Mouse (Mus musculus): ENCODE measurements at regions not wholly inside any gene's neighbourhood (a gene's known extent, or its start where the extent isn't known, plus 50 kb on each side); places are given as distances from the start of the nearest gene placed in this dataset.
A peak's percentile ranks its signal among the peaks of the same experiment; 100 is the strongest.

DNA sequence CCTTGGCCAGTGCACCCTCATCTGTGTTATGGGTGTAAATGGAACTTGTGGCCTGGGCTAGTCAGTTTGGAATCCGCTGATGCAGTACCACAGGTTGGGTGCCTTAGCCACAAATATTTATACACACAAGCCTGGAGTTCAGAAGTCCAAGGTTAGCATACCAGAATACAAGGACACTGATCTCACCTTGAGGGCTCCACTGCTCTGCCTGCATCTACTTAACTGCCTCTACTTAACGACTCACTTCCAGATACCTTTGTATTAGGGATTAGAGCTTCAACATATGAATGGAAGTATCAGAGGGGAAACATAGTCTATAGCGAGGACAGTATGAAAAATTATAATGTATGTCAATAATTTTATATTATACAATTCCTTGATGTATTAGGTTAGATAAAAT is 57.5 kb downstream of the Tmem174 start:
- peak; percentile 31 for DNase-seq (ENCODE audit: low read depth, low spot score)

DNA sequence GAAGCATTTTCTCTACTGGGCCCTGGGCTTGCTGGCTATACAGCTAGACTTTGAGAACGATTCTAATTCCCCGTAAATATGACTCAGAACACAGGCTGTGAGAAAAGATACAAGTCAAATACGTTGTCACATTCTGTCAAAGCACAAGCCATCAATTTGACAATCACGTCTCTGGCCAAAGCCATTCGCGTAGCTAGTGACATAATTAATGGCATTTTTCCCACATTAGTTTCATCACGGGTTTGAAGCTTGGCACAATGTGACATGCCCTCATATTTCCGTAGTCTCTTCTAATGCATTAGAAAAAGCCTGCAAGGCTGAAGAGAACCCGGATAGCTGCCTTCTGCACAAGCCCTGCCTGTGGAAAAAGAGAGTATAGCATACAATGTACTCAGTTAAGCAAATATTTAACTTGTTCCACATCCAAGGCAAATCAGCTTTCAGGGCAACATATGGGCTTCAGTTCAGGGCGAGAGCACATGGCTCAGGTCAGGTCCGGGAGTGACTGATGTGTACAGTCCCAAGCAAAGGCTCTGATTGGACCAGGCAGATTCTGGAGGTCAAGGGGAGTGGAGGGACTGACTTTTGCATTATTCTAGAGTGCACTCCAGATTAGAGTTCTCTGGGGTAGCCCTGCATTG is 58.7 kb downstream of the Tmem174 start:
- no peak for DNase-seq (ENCODE audit: low read depth, low spot score)

DNA sequence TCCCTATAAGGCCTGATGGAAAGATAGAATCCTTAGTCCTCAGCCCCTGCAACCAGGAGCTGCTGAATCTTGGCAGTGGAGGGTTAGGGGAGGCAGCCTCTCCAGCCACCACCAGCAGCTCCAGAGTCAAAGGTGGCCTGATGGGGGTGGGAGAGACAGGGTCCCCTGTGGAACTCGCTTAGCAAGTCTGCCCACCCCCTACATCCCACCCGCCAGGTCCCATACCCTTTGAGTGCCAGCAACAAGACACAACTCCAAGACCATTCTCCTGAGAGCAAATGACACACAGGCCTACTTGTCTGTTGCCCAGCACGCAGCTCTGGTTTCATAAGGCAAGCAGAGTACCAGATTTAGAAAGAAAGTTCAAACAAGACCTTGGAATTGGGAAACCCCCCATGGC is 61.1 kb downstream of the Tmem174 start:
- no peak for DNase-seq (ENCODE audit: low read depth, low spot score)

DNA sequence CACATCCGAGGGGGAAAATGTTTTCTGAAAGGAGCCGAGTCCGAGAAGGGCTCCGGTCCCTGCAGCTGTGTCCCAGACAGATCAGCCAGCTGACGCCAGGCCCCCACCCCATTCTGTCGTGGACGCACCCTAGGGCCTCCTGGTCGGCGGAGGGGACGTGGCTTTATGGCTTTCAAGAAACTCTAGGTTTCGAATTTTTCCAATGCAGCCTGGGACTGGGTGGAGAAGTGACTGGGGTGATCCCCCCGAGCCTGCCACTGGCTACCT is 63.2 kb downstream of the Tmem174 start:
- no peak for DNase-seq (ENCODE audit: low read depth, low spot score)

DNA sequence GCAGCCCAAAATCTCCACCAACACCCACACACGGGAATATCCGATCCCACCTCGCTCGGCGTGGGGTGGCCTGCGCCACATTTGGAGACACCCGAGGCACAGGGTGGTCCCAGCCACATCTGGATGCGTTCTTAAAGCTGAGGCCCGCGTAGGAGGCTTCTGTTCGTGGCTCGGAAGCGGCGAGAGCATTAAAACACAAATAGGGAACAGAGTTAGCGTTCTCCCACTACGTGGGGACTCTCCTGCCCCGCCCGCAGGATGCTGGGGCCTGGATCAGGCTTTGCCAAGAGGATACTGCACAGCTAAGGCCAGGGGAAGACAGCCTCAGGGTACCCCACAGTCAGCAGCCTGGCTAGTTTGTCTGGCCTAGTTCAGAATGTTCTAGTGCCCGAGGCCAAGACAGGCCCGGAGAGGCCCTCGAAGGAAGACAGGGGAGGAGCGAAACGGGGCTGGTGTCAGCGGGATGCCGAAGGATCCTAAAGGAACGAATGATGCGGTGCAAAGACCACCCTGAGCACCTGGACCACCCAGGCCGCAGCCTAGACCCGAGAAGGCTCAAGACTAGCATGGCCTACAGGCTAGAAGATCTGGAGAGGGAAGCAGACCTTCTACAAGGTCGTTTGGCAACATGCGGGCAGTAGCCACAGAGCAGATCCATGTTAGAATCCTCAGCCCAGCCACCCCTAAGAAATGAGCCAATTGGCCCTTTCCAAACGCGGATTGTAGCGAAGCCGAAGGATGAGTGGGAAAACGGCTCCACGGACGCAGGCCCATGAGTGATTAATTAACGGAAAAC is 63.8 kb downstream of the Tmem174 start:
- DNase-seq (ENCODE audit: low read depth, low spot score), result peak; percentile 49

DNA sequence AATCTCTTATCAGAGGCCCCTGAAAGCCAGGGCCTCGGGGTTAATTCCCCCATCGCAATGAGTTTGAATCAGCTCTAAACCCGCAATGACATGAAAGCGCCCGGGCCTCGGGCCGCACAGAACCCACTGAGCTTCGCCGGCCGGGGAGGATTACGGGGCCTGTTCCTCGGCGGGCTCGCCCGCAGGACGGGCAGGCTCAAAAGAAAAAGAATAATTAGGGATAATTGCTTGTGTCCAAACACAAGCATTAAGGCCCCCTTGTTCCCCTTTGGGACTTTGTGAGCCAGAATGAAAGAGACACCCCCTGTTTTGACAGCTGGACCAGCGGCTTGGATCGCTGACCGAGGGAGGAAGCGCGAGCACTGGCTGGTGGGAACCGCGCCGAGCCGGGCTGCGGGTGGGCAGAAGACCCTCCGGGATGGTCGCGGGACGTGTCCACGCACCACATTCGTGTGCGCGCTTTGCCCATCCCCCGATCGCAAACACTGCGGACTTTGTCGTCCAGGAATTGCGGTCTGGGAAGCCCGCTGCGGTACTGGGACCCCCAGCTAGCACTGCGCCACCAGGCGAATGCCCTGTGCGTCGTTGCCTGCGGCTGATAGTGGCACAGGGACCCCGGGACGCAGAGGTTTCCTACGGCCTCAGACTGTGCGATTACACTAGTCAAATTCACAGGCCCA is 64.5 kb downstream of the Tmem174 start:
- DNase-seq (ENCODE audit: low read depth, low spot score), result peak; percentile 50

DNA sequence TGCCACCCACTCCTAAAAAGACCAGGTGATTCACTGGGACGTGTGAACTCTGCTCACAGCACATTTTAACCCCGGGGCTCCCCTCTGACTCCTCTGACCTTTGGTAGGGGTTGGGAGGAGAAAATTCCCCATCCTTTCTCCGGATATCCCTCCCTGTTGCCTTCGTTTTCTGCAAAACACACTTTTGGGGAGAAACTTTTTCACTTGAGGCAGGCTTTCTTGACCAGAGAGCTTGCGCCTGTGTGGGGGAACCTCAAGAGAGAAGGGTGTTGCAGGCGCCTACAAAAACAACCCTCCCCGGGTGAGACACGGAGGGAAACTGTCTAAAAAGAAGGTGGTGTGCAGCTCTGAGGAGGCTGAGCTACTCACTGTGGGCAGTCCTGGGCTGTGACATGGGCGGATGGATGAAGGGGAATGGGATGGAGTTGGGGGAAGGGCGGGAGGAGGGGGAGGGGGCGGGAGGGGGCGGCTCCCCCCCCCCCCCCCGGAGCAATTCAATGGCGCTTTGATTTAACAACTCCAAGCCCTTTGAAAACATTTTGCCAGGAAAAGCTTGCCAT is 65.1 kb downstream of the Tmem174 start:
- DNase-seq (ENCODE audit: low read depth, low spot score), result no peak

DNA sequence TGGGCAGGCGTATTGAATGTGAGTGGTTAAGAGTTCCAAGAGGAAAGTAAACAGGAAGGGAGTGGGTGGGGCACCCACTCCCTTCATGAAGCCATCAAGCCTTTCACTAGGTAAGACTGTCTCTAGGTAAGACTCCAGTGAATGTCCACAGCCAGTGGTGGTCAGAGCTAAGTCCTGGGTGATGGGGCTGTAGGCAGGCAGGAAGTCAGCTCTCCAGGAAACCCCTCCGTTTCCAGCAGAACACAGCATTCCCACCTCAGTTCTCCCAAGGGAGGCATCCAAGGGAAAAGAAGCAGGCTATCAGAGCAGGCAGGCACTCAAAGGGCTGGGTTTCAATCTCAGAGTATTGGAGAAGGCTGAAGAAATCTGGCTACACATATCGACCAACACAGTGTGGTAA is 66.2 kb downstream of the Tmem174 start:
- no peak for DNase-seq (ENCODE audit: low read depth, low spot score)

DNA sequence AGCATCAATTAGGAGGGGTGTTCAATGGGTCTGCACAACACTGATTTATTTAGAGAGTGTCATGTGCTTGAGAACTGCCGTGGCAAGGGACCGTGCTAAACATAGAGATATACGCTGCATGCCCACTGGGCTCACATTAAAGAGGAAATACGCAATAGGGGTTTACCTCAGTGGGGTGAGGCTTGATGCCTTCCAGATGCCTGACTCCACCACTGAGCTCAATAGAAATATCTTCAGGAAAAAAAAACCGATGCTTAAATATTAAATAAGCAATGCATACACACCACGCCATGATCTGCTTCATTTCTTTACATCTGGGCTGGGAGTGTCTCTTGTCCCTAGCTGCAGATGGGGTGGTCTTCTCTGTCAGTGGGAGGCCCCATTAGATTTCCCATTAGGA is 63.9 kb upstream of the Gm10320 start:
- DNase-seq (ENCODE audit: low read depth, low spot score), result no peak

DNA sequence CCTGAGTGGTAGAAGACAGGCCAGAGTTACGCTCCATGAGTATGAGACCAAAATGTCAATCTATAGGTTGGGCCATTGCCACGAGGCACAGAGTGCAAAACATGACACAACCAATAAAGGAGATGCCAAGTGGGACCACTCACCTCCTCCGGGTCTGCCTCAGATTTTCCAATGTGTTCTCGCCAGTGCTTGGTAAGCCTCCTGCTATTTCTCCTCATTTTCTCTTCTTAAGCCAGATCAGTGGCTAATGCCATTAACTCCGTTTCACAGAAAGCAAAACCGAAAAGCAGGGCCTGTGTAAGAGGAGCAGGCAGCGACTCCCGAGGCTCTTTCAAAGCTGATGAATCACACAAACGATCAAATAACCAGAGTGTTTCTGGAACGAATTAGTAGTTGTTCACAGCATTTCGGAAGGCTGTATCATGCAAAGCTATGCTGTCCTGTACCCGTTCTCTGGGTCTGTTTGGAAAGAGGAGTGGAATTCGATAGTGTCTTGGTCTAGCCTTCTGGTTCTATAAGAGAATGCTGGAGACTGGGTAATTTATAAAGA is 59.7 kb upstream of the Gm10320 start:
- no peak for DNase-seq (ENCODE audit: low read depth, low spot score)

DNA sequence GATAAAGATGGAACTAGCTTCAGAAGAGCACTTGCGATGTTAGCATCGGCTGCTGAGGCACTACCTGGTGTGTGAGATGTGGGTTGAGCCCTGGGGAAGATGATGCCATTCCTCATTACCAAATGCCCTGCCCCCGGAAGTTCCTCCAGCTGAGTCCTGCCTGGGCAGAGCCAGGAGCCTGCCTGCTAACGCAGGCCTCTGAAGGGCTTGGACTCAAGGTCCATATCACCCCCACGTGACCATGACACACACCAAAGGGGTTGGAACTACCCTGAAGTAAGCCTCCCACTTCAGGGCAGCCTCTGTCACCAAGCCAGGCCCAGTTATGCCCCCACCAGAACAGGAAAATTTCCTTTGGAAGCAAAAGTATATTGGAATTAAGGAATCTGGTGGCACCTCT is 55.4 kb upstream of the Gm10320 start:
- no peak for DNase-seq (ENCODE audit: low read depth, low spot score)

DNA sequence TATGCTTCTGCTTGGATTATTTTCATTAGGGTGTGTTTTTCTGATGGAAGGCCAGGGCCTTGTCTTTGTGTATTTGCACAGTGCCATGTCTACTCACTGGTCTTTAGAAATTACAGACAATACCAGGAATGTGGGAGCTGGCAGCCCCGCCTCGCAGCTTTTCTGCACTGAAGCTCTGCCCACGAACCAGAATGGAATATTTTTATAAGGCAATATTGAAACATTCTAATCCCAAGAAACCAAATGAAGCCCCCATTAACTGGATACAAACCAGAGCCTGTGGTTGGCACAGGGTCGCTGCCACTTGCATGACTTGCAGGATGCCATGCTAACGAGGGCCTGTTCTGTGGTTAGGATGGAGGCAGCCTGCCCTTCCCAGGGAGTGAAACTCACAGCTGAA is 54.3 kb upstream of the Gm10320 start:
- DNase-seq (ENCODE audit: low read depth, low spot score), result no peak

DNA sequence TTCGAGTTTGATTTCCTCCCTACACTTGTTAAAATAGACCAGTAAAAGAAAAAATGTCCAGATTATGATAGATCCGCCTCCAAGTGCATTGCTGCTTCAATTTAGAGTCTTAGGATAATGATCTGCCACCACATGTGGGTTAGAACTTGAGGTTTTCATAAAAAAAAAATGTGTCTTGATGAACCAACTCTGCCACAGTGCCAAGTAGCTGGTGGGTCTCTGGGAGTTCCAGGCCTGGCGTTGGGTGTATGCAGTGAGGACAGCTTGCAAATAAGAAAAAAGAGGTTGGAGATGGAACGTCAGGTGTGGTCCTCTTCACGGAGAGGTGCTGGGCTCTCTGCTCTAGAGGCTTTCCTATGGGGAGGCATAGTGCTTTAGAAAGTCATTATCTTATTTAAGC is 53.6 kb upstream of the Gm10320 start:
- no peak for DNase-seq (ENCODE audit: low read depth, low spot score)

DNA sequence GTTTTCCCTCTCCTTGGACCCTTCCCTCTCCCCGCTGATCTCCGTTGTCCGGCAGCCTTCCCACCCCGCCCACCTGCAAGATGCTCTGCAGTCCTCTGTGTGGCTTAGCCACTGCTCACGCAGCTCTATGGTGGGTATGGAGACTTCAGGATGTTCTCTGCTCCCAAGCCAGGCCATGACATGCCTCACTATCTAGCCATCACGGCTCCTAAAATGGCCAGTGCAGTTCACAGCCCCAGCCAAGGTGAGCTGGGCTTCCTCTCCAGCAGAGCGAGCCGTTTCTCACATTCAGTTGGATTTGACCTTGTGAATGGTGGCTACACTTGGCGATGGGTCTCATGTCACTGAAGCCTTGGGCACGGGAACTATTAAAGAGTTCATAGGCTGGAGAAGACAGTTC is 52.2 kb upstream of the Gm10320 start:
- no peak for DNase-seq (ENCODE audit: low read depth, low spot score)

Data from ZHBTc4 (cell line).